Mouse (Mus musculus) retina, postnatal 7 days (tissue): ENCODE measurements around the gene Taok3.
"Not testable (repeated sequence)": the region's sequence is repeated elsewhere in the genome, so short reads cannot be mapped to it uniquely, and the experiment has no call there.

Source experiments
- DNase-seq: peaks from one replicate; pipeline ENCODE4 v3.0.0-alpha.2; 2012; ENCODE audit warnings: low read depth, low spot score

Taok3 gene

DNA sequence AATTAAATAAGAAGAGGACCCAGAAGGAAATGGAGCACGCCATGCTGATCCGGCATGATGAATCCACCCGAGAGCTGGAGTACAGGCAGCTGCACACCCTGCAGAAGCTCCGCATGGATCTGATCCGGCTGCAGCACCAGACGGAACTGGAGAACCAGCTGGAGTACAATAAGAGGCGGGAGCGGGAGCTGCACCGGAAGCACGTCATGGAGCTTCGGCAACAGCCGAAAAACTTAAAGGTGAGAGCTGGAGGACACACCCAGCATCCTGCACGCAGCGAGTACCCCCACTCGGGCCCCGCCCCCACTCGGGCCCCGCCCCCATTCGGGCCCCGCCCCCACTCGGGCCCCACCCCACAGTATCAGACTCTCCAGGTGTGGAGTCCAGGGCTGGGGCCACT lies 143.6 kb downstream of the Taok3 start:
- DNase-seq, result no peak

DNA sequence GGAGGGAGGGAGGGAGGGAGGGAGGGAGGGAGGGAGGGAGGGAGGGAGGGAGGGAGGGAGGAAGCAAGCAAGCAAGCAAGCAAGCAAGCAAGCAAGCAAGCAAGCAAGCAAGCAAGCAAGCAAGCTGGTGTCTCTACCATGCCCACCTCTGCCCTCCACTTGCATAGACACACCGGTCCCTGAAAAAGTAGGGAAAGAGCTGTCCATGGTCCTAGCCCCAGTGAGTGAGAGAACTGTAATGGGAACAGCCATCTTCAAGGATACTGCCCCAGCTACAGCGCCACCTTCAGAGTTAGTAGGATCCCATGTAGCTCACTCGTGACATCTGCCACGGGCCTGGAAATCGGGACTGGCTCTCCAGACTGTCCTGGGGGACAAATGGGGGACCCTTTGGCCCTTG lies 144.8 kb downstream of the Taok3 start:
- DNase-seq, result no peak

DNA sequence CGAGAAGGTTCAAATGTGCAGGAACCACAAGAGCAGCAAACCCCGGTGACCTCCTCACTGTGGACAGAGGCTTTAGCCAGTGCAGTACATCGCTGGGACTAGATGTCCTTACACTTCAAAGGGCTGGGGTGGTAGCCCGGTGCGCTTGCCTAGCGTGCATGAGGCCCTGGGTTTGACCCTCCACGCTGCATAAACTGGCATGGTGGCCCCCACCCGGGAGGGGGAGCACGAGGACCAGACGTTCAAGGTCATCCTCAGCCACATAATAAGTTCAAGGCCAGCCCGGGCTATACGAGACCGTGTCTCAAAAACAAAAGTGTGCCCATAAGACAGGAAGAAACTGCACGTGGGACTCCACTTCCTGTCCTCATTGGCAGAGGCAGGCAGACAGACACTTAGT lies 148.0 kb downstream of the Taok3 start:
- no peak for DNase-seq

DNA sequence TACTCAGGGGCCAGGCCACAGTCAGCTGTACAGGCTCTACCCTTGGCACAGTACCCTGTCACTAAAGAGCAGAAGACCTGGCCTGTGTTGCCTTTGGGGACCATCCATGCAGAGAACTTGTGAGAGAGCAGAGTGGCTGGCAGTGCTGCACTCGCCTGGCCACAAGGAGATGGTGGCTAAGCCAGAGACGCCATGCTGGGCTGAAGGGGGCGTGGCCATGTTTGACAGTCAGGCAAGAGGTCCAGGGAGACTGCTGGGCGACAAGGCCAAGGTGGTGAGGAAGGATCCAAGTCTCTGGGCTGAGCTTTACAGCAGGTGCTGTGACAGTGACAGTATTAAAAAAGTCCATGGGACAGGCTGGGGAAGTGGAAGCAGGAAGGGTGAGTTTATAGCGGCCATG lies 148.8 kb downstream of the Taok3 start:
- no peak for DNase-seq

DNA sequence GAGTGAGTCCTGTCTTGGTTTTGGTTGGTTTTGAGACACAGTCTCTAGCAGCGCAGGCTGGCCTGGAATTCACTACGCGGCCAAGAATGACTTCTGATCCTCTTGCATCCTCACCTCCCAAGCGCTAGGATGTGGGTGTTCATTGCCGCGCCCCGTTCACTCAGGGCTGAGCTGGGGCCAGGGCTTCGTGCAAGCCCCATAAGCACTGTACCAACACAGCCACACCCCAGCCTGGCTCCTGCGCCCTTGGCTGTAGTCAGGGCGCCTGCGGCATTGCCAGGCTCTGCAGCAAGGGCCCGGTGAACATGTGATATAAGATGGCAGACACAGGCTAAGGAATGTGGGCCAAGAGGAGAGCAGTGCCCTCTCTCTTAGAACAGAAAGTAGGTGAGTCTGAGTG lies 149.5 kb downstream of the Taok3 start:
- no peak for DNase-seq

DNA sequence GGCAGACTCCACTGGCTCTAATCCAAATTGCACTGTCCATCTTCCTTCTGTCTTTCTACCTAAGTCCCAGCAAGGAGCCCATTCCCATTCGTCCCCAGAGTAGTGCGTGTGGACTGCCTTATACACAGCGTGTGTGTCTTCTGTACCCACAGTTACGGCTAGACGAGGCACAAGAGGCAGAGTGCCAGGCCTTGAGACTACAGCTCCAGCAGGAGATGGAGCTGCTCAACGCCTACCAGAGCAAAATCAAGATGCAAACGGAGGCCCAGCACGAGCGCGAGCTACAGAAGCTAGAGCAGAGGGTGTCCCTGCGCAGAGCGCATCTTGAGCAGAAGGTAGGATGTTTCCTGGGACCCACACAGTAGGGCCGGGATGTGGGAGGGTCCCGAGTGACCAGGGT lies 152.0 kb downstream of the Taok3 start:
- no peak for DNase-seq

DNA sequence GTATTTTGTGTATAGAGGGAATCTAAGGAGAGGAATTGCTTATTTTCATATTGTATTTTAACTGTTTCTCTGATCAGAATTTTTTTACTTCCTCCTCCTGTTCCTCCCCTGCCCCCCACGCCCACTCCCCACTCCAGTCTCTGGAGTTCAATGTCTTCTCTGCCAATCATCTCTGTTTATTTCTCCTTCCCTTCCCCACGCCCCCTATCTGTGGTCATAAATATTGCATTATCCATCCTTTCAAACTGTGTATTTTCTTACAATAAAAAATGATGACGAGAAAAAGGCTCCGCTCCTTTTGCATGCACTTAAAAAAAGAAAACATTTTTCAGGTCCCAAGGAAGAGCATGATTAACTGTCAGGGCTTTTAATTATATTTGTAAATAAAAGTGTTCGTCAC lies 154.9 kb downstream of the Taok3 start:
- no peak for DNase-seq

DNA sequence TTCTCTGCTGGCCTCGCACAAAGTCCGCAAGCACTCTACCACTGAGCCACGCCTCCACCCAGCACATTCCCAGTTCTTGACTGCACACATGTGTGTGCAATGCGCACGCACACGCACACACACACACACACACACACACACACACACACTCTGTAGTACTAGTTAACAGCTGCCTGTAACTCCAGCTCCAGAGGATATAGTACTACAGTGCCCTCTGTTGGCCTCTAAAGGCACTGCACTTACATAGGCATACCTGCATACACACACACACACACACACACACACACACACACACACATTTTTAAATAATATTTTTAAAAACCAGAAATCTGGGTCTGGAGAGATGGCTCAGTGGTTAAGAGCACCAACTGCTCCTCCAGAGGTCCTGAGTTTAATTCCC lies 157.9 kb downstream of the Taok3 start:
- no peak for DNase-seq

DNA sequence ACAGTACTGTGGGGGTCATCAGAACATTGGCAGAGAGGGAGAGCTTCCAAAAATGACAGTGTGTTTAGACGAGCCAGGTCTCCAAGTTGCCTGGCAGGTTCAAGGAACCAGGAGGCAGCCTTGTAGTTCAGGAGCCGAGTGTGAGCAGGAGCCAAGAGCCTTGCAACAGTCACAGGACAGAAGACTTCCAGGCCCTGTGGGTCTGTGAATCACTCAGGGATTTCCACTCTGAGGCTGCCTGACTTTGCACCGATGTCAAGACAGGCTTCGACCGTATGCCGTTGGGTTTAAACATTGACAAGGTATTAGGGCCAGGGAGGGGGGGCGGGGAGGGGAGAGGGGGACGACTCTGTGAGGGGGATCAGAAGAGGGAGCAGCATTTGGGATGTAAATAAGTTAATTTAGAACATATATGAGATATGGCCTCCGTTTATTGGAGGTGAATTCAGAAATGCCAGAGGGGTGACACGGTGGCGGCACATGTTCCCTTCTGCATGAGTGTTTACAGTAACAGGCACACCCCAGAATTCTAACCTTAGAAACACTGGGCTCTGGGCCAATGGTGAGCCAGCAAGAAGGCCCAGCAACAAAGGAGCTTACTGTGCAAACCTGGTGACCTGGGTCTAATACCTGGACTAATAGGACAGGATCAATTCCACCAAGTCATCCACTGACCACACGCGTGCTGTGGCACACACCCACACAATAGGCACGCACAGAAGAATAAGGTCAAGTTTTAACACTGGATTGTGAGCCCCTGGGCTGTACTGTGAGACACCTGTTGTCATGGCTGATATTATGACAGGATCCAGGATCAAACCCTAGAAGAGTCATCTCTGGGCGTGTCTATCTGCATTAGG lies 159.1 kb downstream of the Taok3 start:
- DNase-seq, result no peak

DNA sequence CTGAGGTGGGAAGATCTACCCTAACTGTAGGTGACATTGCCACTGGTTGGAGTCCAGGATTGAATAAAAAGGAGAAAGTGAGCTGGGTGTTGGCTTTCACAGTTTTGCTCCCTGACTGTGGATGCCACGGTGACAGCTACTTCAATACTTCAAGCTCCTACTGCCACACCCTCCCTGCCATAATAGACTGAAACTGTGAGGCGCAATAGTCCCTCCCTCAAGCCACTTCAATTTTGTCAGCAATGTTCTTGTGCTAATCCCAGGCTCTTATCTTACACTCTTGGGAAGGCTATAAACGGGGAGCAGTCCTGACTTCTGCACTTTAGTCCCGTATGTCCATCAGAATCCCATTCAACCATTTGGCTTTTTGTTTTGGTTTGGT lies 159.7 kb downstream of the Taok3 start:
- DNase-seq, result no peak

DNA sequence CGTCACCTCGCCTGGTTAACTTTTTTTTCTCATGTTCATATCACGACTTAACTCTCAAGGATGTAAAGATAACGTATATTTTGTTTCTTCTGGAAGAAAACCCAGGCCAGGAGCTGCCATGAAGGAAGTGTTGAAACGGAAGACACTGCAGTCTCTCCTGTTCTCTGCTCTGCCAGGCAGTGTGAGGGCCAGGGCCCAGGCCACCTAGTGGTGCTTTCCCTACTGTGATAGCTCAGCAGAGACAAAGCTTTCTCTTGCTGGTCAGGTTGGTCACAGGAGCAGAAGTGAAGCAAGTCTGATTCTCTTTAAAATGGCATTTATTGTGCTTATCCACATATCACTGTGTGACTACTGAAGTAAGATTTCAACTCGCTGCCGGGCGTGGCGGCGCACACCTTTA lies 161.6 kb downstream of the Taok3 start:
- DNase-seq, result no peak

DNA sequence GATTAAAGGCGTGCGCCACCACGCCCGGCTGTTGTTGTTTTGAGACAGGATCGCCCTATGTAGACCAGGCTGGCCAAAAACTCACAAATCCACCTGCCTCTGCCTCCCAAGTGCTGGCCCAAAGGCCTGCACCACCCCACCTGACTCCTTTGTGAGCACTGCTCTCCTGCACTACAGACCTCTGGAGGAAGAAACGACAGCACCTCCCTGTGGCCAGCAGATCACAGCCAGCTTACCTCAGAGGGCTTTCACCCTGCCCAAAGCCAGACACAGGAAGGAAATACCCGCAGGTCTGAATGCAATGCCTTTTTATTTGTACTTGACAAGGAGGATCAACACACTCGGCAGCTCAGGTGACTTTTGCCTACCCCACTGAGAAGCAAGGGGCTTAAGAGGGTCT lies 162.4 kb downstream of the Taok3 start:
- DNase-seq, result no peak

DNA sequence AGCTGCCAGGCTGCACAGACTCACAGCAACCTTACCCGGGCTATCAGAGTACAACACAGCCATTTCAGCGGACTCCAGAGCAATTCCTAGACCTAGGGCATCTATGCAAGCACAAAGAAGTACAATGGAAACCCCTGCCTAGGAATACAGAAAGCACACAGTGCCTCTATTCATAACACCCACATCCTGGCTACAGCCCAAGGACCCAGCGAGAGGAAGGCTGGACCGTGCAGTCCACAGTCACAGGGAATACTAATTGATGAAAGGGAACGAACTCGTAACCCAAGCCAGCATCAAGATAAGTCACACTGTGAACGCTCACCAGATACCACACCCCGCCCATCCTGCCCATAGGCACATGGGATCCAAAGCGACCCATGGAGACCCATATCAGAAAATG lies 164.1 kb downstream of the Taok3 start:
- DNase-seq, result no peak

DNA sequence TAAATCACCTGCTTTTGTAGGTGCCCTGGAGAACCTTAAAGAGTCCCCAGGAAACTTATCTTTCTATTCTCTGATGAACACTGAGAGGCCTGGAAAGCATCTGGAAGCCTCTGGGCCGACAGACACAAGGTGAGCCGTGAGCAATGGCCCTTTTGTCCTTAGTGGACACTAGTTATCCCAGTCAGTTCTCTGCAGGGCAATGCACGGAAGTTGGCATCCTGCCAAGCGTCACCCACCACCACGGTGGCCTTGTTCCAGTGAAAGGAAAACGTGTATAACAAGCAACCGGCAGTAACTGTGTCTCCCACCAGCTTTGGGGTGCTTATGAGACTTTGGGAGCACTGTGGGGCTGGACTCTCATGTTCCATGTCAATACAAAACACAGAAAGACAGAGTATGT lies 164.8 kb downstream of the Taok3 start:
- no peak for DNase-seq

DNA sequence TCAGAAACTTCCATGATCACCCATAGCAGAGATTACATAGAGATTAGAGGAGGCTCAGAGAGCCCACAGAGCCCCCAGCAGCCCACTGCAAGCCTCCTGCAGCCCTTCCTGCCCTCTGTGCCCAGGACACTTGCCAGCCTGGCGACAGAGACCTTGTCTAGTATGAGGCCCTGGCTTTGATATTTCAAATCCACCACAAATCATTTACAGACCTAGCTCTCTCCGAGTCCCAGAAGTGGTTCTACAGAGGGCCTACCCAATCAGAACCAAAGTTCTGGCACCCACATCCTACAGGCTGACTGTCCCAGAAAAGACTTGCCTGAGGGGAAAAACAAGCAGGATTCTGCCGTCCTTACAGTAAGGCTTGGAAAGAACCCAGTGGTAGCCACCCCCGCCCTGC lies 165.3 kb downstream of the Taok3 start:
- no peak for DNase-seq

DNA sequence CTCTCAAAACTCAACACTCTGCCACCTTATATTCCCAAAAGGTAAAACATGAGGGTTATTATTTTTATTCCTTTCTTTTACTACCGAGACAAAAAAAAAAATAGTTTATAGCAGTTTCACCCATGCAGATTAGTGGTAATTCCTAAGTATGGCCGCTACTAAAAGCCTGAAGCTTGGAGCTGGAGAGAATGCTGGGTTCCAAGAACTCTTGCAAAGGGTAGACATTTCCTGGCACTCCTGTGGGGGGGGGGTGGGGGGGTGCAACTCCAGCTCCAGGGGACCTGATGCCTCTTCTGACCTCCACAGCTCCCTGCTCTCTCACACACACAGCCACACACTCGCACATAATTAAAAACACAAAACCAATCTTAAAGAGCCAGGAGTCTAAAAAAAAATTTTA lies 166.4 kb downstream of the Taok3 start:
- DNase-seq, result no peak

DNA sequence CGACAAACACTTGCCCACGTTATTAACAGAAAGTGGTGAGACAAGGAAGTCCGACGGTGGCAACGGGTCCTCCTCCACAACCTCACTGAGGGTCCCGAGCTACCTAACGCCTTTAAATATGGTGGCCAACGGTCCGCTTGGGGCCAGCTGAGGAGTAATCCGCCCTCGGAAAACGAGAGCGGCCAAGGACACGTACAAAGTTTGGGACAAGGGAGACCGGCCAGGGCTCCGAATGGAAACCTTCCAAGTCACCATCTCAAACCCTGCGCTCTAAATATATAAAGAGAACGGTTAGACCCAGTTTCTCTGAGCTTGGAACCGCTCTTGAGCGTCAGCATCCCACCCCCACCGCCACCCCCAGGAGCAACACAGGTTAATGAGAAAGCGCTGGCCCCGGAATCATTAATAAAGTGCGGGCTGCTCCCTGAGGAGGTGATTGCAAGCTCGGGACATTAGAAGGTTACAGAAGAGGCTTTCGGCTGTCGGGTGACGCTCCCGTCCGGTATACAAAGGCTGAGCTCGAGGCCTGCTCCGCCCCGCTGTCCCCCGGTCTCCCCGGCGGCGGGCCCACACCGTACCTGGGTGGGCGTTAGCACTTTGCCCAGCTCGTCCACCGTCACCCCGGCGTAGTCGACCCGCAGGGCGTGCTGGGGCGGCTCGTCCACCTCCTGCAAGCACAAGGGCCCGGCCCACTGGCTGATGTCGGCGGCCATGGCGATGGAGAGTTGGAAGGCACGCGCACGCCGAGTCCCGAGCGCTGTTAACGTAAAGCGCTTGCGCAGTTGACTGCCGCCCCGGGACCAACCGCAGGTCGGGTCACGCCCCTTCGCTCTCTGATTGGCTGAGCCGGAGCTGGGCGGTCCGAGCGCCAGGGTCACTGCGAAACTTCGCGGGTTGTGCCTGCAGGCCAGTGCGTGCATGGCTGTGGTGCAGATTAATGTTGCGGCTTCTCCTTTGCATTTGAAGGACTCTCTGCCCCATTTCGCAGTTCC lies 167.2 kb downstream of the Taok3 start, which contains the start of gene Pebp1:
Gene Pebp1 (minus strand): TSS at position 795 of the 992 bp plus-strand sequence.
- peak; percentile 90 for DNase-seq

DNA sequence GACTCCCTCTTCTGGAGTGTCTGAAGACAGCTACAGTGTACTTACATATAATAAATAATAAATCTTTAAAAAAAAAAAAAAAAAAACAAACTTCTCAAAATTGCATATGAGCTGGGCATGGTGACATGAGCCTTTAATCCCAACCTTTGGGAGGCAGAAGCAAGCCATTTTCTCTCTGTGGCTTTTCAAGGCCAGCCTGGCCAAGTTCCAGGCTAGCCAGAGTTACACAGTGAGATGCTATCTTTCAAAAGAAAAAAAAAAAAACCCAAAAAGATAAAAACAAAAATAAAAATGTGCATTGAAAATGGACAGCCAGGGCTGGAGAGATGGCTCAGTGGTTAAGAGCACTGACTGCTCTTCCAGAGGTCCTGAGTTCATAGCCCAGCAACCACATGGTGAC lies 169.7 kb downstream of the Taok3 start:
- DNase-seq, result no peak

DNA sequence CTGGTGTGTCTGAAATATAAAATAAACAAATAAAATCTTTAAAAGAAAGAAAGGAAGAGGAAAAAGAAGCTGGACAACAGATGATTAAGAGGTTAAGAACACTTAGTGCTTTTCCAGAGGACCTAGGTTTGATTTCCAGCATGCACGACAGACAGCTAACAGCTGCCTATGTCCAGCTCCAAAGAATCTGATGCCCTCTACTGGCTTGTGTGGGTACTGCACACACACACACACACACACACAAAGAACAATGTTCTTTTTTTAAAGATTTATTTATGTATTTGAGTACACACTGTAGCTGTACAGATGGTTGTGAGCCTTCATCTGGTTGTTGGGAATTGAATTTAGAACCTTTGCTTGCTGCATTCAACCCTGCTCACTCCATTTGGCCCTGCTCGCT lies 170.2 kb downstream of the Taok3 start:
- DNase-seq, result no peak

DNA sequence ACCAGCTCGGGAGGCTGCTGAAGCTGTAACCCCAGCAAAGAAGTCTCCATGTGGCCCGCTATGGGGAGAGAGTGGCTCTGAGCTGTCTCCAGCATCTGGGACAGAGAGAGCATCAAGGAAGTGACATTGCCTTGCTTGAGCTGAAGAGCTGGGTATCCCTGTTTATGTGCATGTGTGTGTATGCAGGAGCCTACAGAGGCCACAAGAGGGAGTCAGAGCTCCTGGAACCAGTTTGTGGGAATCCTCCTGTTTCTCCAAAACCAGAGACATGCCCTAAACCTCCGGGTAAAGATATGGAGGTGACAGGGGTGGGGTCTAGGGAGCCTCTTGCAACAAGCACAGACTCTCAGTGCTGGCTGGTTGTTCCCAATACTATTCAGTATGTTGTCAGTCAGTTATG lies 171.4 kb downstream of the Taok3 start:
- DNase-seq, result no peak

DNA sequence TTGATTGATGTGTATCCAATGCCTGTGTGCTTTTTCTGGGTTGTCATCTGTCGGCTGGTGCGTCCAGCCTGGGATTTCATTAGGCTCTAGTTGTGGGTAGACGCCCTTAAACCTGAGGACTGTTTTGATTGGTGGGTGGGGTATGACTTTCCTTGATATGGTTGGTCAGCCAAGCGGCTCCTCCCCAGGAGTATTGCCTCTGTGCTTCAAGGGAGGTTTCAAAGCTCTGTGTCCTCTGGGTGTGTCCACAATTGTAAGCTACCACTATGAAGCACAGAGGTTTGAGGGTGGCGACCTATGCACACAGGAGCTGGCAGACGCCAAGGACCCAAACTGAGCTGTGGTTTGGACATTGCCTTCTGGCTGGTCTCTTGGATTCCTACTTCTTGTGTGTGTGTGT lies 172.6 kb downstream of the Taok3 start:
- DNase-seq, result no peak

DNA sequence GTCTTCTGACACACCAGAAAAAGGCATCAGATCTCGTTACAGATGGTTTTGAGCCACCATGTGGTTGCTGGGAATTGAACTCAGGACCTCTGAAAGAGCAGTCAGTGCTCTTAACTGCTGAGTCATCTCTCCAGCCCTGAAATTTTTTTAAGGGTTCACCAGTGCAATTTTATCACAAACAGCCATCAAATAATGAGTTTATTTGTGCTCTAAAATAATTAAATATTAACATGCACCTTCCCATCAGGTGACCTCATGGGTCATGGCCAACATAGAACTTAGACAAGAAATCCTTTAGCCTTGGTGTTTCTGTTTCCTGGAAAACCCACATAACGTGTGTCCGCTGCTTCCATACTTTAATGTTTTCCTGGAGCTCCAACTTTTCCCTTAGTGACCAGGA lies 173.8 kb downstream of the Taok3 start:
- not testable (repeated sequence) for DNase-seq

DNA sequence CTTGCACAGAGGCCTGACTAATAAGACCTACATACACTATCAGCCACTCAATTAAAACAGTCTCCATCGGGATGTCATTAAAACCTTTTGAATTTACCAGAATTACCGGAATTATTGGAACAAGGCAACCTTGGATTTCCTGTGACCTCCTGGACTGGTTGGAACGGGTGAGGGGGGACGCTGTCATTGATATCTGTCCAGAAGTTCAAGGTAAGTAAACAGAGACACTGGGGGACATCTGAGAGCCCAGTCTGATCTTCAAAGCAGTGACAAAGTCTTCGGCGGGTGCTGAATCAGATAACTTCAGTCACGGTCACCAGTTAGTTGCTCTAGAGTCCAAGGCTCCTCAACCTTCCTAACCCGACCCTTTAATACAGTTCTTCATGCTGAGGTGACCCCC lies 175.1 kb downstream of the Taok3 start:
- no peak for DNase-seq
